Mouse (Mus musculus) CD8-positive naive resting alpha-beta T cell, adult 2 months (primary cell): Measurements from ENCODE around the gene 4930507D05Rik.
A peak's percentile ranks its signal among the peaks of the same experiment; 100 is the strongest.
"Not testable (repeated sequence)": the region's sequence is repeated elsewhere in the genome, so short reads cannot be mapped to it uniquely, and the experiment has no call there.

ENCODE experiments used
- DNase-seq, 2 experiments: peaks; one replicate each; pipeline ENCODE4 v3.0.0; 2022; ENCODE audit warnings: low read depth in 2 of 2, low spot score in 2 of 2

Gene 4930507D05Rik

GRCm38 (mm10) chr10:62449364-62450279 is at the start of gene 4930507D05Rik, which contains the start of gene Supv3l1:
TSS of gene 4930507D05Rik (plus strand) at chr10:62449489.
TSS of gene Supv3l1 (minus strand) at chr10:62449738.
- DNase-seq, result peak; percentile 87 to 93

- DNase-seq, result no peak
Observed at GRCm38 (mm10) chr10:62401641-62402111, 47.6 kb upstream of the 4930507D05Rik start.

- DNase-seq, result peak in 1 of 2 experiments; percentile 5
Observed at GRCm38 (mm10) chr10:62404901-62405300, 44.4 kb upstream of the 4930507D05Rik start.

GRCm38 (mm10) chr10:62410943-62411342 is 38.3 kb upstream of the 4930507D05Rik start:
- DNase-seq, result peak; percentile 18 to 31

GRCm38 (mm10) chr10:62411431-62412410 is 37.6 kb upstream of the 4930507D05Rik start:
- no peak for DNase-seq

GRCm38 (mm10) chr10:62412906-62413605 is 36.2 kb upstream of the 4930507D05Rik start:
- no peak for DNase-seq

- no peak for DNase-seq
Observed at GRCm38 (mm10) chr10:62413606-62413982, 35.7 kb upstream of the 4930507D05Rik start.

GRCm38 (mm10) chr10:62418831-62419356 is 30.4 kb upstream of the 4930507D05Rik start:
- DNase-seq, result no peak

GRCm38 (mm10) chr10:62419422-62419821 is 29.9 kb upstream of the 4930507D05Rik start:
- no peak for DNase-seq

- no peak for DNase-seq
Observed at GRCm38 (mm10) chr10:62420399-62420798, 28.9 kb upstream of the 4930507D05Rik start.

GRCm38 (mm10) chr10:62421127-62421526 is 28.2 kb upstream of the 4930507D05Rik start:
- DNase-seq, result no peak

- DNase-seq, result no peak
Observed at GRCm38 (mm10) chr10:62422255-62422654, 27.0 kb upstream of the 4930507D05Rik start, which contains the start of gene Hkdc1. TSS of gene Hkdc1 (minus strand) at chr10:62422491.

- no peak for DNase-seq
Observed at GRCm38 (mm10) chr10:62425081-62425871, 24.0 kb upstream of the 4930507D05Rik start.

GRCm38 (mm10) chr10:62430427-62430826 is 18.9 kb upstream of the 4930507D05Rik start:
- DNase-seq, result no peak

GRCm38 (mm10) chr10:62450280-62450640 is 971 bp downstream of the 4930507D05Rik start:
- no peak for DNase-seq

- DNase-seq, result not testable (repeated sequence)
Observed at GRCm38 (mm10) chr10:62452001-62452400, 2.7 kb downstream of the 4930507D05Rik start.

GRCm38 (mm10) chr10:62461321-62461720 is 12.0 kb downstream of the 4930507D05Rik start:
- DNase-seq, result no peak

GRCm38 (mm10) chr10:62469736-62470135 is 20.4 kb downstream of the 4930507D05Rik start:
- no peak for DNase-seq

- DNase-seq, result no peak
Observed at GRCm38 (mm10) chr10:62471105-62471504, 21.8 kb downstream of the 4930507D05Rik start.
